Mouse (Mus musculus) neural tube, postnatal 0 days (tissue): ENCODE results near the gene Vars. TPM values are rescaled to one million over a fixed set of nuclear protein-coding genes. Genes with fewer than 3 reads are reported as not detected.

Source experiments
- polyA plus RNA-seq: library from polyadenylated mRNA; unstranded; fragments of >200 nt; fragmentation: Nextera tagmentation; extraction: Ambion mirVana; gene quantifications from 2 replicates; pipeline ENCODE4 v1.2.1, GENCODE M21; 2015

Gene Vars
- 38.5 and 45.0 TPM in 2 replicates for polyA plus RNA-seq

DNA sequence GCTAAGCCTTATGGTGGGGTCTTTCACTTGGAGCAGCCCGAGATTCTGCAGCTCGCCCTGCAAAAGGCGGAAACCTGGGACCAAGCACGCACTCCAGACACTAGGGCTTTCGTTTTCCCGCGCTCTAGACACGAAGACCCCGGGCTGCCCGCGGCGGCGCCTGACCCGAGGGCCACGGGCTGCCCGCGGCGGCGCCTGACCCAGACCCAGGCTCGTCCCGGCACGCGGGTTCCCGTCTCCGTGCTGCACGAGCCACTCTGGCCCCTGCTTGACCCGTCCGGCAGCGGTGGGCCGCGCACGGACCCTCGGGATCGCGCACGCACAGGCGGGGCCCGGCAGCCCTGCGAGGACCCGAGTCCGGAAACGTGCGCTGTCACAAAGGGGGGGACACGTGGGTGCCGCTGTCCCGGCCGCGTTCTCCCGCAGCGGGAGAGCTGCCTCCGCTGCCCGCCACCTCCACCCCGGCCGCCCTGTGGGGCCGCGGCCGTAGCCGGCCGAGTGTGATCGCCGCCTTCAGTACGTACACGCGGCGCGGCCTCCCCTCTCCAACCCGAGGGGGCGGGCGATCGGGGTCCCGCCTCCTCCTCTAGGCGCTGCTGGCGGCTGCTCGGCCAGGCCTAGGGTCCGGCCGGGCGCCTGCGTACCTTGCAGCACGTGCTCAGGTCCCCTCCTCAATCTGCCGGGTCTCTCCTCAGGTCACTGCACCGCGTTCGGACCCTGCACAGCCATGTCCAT lies at the start of gene Vars:
Vars (plus strand) TSS at position 271 of the 735 bp plus-strand sequence.

DNA sequence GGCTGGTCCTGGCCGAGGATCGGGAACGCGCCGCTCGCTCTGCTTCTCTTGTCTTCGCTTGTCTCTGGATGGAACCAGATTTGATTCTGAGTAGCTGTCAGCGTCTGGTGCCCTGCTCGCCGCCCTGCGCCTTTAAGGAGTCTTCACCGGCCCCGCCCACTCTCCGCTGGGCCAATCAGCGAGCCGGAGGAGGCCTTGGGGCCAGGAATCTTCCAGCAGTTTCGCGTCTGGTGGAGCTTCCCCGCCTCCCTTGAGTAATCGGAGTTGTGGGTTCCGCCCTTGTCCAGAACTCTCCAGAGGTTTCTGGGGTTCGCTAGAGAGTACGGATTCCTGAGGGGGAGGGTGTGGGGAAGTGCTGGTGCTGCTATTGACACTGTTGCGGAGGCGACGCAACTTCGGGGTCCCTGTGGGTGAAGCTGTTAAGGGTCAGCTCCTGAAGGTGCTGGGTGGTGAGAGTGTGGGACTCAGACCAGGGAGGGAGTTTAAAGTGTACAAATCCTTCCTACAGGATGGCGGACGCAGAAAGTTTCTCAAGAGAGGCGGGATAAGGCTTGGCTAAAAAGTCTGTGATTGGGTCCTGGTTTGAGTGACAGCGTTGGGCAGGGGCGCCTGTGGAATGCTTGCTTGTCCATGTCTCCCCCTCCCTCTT lies 41.5 kb upstream of the Vars start, which contains the start of gene Hspa1b:
Hspa1b (minus strand) TSS at position 109 of the 649 bp plus-strand sequence.

DNA sequence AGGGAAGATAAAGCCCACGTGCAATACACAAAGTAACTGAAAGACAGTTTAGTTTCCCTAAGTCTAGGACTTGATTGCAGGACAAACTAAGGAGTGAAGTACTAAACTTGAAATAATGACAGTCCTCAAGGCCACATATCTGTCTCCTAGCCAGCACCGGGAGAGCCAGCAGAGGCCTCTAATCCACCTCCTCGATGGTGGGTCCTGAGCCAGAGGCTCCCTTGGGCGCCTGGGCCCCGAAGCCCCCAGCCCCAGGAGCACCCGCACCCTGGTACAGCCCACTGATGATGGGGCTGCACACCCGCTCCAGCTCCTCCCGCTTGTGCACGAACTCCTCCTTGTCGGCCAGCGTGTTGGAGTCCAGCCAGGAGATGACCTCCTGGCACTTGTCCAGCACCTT lies 31.0 kb upstream of the Vars start, which contains the start of gene Gm20481:
Gm20481 (plus strand) TSS at position 91 of the 400 bp plus-strand sequence.

DNA sequence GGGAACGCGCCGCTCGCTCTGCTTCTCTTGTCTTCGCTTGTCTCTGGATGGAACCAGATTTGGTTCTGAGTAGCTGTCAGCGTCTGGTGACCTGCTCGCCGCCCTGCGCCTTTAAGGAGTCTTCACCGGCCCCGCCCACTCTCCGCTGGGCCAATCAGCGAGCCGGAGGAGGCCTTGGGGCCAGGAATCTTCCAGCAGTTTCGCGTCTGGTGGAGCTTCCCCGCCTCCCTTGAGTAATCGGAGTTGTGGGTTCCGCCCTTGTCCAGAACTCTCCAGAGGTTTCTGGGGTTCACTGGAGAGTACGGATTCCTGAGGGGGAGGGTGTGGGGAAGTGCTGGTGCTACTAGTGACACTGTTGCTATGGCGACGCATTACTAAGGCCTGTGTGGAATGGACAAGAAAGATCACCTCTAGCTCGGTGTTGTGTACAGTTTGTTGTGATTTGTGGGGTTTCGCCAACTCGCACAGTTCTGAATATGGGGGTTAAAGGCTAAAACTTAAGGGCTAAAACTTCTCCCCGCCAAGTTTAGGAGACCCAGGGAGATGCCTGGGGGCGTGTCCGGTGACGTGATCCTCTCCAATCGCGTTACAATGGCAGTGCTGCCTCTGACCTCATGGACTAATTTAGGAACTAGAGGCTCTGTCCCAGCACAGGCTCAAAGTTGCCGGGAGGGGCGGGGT lies 28.6 kb upstream of the Vars start, which contains the start of the genes Hspa1a and Hspa1l:
Hspa1a (minus strand) TSS at position 88 of the 681 bp plus-strand sequence.
Hspa1l (plus strand) TSS at position 635 of the 681 bp plus-strand sequence.

DNA sequence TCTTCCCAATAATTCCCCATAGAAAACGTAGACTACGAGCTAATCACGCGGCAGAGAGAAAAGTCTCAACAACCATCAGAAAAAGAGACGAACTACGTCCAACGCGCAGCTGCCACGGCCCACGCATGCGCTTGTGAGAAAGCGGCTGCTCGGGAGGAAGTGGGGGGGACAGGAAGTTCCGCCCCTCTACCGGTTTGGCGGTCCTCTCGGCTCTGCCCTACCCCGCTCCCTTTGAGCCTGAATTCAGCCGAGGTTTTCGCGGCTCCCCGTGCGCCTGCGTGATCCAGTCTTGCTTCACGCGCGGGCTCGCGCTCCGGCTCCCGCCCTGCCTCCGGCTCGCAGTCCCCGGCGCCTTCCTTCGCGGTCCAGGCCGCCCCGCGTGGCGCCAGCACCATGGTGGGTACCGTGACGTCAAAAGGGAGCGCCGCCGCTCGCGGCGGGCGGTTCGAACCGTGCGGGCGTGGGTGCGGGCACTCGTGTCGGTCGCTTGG lies 19.1 kb upstream of the Vars start, which contains the start of gene Lsm2:
Lsm2 (plus strand) TSS at position 173 of the 491 bp plus-strand sequence.

DNA sequence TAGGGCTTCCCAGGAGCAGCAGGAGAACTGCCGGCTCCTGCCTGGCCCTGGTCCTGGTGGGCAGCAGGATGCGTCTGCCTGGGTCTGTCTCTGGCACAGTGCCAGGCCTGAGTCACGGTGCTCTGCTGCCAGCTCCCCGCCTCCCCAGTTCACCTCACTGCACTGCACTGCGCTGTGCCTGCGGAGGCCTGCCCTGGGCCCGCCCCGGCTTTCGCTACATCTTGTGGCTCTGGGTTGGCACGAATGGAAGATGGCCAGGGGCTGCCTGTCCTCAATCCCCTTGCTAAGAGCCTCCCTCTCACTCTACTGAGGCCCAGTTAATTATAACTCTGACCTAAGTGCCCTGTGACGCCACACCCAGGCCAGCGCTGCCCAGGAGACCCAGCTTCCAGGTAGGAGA lies 15.6 kb downstream of the Vars start, which contains the start of gene Vwa7:
Vwa7 (plus strand) TSS at position 204 of the 400 bp plus-strand sequence.

DNA sequence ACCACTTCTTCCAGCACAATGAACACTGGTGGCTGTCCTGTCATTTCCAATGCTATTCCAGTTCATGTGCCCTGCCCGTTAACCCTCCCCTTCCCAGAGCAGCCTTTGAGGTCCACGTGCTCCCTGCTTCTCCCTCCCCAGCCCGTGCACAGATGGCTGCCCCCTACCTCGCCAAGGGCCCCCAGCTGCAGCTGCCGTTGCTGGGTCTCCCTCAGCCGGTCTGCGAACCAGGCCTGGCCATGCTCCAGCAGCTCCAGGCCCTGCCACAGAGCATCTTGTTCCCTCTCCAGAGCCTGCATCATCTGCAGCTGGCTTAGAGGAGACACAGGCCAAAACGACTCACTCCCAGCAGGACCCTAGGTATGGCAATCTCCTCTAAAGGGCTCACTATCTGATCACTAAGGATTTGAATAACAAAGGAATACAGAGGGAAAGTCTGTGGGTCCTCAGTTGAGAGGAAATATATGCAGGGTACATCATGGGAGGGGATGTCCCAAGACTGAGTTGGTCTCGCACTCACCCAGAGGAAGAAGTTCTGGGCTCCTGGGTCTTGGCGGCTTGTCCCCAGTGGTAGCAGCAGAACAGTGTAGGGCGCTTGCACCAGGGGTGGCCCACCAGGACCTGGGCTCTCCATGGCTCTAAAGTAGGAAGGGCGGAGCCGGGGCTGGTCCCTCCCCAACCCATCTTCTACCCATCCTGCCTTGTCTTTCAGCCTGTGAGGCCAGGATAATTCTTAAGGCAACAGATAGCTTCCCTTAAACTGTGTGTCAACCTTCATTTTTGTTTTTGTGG lies 26.7 kb downstream of the Vars start, which contains the start of gene Sapcd1:
Sapcd1 (minus strand) TSS at position 740 of the 792 bp plus-strand sequence.

DNA sequence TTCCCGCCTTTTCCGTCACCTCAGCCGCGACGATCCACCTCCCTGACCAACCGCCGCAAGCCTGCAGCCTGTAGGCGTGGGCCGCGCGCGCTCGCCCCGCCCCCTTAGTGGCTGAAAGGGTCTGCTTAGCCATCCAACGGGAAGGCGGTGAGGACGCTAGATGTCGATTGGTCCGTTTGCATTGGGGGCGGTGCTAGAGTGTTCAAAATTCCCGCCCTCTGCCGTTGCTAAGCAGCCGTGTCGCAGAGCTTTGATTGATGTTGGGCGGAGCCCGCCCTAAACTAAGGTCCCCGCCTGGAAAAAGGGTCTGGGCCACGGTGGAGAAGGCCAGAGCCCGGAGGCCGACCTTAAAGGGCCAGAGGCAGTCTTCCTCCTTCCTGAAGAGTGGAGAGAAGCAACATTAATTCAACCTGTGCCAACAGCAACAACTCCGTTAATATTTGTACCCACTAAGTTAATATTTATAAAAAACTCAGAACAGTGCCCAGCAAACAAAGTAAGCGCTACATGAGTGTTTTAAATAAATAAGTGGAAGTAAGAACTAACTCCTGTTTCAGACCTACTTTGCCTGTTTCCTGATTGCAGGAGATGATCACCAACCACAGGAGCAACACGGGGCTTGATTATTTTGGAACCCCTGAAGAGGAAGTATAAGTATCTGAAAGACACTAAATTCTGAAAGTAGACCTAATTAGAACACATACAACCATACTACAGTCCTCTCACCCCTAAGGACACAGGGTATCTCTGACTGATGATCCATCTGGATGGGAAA lies 46.1 kb downstream of the Vars start, which contains the start of gene Msh5:
Msh5 (minus strand) TSS at position 65 of the 775 bp plus-strand sequence.

DNA sequence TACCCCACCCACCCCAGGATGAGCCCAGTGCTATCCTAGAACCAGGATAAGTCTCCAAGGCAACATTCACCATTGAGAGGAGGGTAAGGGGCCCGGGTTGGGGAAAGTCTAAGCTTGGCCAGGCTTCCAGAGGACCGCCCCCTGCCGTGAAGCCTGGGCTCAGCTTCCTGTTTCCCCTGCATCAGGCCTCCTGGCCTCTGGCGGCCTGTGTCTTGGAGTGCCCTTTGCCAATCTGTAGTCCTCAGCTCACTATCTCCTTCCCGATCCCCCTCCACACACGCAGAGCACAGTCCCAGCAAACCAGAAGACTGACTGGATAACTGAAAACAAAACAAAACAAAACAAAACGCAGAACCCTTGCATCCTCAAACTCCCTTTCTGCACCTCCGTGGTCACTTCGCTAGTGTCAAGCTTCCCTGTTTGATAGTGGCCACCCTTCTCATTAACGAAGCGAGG lies 48.8 kb downstream of the Vars start, which contains the start of gene Clic1:
Clic1 (plus strand) TSS at position 406 of the 456 bp plus-strand sequence.

DNA sequence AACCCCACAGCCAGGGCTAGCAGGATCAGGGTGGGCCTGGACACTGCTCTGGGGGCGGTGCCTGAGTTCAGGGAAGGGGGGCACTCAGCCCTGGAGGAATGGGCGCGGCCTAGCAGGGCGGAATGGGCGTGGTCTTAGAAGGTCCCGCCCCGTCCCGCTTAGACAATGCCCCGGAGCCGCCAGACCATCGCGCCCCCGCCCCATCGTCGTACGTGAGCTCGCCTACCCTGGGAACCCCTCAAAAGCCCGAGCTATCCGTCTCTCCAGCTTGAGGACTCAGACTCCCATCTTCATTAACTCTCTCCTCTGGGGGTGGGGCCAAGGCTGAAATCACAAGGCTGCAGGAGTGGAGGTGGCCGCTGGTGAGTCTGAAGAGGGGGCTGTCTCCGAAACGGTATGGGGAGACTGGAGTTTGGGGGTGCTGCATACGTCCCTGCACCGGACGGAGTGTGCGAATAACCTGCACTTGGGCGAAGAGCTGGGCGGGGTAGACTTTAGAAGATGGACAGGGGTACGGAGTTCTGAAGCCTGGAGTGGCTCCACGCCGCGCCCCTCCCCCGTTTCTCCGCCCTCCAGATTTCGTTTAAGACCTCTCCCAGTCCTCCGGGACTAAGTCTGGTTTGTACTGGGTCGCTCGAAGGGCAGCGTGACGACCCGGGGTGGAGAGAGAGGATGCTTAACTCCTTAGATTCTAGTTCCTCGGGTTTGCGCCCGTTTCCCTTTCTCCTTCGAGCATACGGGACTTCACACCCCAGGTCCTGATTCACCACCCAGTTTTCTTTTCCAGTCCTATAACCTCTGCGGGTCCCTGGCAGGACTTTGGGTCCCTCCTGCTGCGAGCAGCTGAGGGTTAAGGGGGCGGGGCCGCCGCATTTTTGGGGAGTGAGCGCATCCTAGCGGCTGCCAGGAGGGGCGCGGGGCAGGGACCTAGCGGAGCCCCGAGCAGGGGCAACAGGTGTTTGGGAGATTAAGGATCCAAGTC lies 58.4 kb downstream of the Vars start, which contains the start of gene Ddah2:
Ddah2 (plus strand) TSS at position 125 of the 982 bp plus-strand sequence.

DNA sequence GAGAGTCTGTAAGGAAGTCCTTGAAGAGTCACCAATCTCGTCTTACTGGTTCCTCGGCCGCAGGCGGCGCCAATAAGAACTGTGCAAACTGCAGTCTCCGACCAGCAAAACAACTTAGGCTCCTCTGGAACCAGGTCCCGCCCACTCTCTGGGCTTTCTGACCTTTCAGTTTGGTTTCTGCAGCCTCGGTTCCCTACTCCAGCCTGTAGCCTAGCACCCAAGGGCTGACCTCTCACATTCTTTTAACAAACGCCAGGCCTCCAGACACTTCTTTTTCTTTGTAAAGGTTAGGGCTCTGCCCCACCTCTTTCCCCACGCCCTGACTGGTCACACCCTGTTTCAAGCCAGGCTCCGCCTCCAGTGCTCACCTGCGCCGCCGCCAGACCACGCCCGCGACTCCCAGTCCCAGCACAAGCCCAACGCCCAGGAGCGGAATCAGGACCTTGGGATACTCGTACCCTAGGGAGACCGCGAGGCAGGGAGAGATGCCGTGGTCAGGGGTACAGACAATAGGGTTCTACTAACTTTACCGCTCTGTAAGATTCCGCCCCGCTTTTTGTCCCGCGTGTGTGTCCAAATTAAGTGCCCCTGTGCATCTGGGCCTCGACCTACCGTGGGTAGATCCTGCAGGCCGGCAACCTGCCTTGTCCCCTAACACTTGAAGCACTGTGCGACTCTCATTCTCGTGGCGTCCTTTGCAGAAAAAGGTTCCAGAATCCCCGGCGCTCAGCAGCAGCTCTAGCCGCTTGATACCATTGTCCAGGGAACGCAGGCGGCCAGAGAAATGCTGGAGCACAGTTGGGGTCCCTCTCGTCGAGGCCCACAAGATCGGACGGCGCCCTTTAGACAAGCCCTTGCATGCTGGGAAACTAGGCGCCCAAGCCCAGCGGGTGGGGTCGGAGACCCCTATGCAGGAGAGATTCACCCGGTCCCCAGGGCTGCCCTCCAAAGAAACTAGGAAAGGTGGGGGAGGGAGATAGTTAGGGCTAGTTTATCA lies 64.5 kb downstream of the Vars start, which contains the start of gene Ly6g6c:
Ly6g6c (plus strand) TSS at position 438 of the 997 bp plus-strand sequence.

Other genes starting within 250 kb of the Vars start
- not detected in 2 replicates for gene Cyp21a1, start 196.4 kb upstream of the Vars start, polyA plus RNA-seq
- 39.4 and 46.3 TPM in 2 replicates for gene Stk19, start 164.0 kb upstream of the Vars start, polyA plus RNA-seq
- gene Dxo, start 164.0 kb upstream of the Vars start, polyA plus RNA-seq, result 40.6 and 50.7 TPM in 2 replicates
- 39.3 and 47.4 TPM in 2 replicates for gene Skiv2l, start 150.8 kb upstream of the Vars start, polyA plus RNA-seq
- gene Nelfe, start 150.6 kb upstream of the Vars start, polyA plus RNA-seq, result 57.6 and 63.6 TPM in 2 replicates
- gene Cfb, start 138.5 kb upstream of the Vars start, polyA plus RNA-seq, result 1.4 and 1.6 TPM in 2 replicates
- 6.0 and 6.9 TPM in 2 replicates for gene Zbtb12, start 121.5 kb upstream of the Vars start, polyA plus RNA-seq
- not detected in 2 replicates for gene Gm20547, start 118.9 kb upstream of the Vars start, polyA plus RNA-seq
- gene C2, start 102.7 kb upstream of the Vars start, polyA plus RNA-seq, result 4.2 and 4.8 TPM in 2 replicates
- gene Ehmt2, start 102.5 kb upstream of the Vars start, polyA plus RNA-seq, result 59.7 and 73.8 TPM in 2 replicates
- 0.10 TPM in 1 of 2 replicates, not detected in the other for gene Slc44a4, start 86.5 kb upstream of the Vars start, polyA plus RNA-seq
- 40.7 and 44.0 TPM in 2 replicates for gene Neu1, start 69.7 kb upstream of the Vars start, polyA plus RNA-seq
- gene Hspa1b, start 41.7 kb upstream of the Vars start, polyA plus RNA-seq, result 0.79 and 1.4 TPM in 2 replicates
- gene Gm20481, start 31.1 kb upstream of the Vars start, polyA plus RNA-seq, result not detected in 2 replicates
- gene Hspa1a, start 28.8 kb upstream of the Vars start, polyA plus RNA-seq, result 13.8 and 15.5 TPM in 2 replicates
- 0.58 and 0.76 TPM in 2 replicates for gene Hspa1l, start 28.3 kb upstream of the Vars start, polyA plus RNA-seq
- gene Lsm2, start 19.1 kb upstream of the Vars start, polyA plus RNA-seq, result 88.6 and 94.3 TPM in 2 replicates
- gene Vwa7, start 15.6 kb downstream of the Vars start, polyA plus RNA-seq, result 0.25 and 0.59 TPM in 2 replicates
- gene Sapcd1, start 27.0 kb downstream of the Vars start, polyA plus RNA-seq, result 3.2 and 4.4 TPM in 2 replicates
- gene Msh5, start 45.8 kb downstream of the Vars start, polyA plus RNA-seq, result 1.6 and 2.0 TPM in 2 replicates
- gene Clic1, start 49.0 kb downstream of the Vars start, polyA plus RNA-seq, result 72.4 and 75.0 TPM in 2 replicates
- 173 and 187 TPM in 2 replicates for gene Ddah2, start 58.0 kb downstream of the Vars start, polyA plus RNA-seq
- not detected in 2 replicates for gene Ly6g6c, start 64.4 kb downstream of the Vars start, polyA plus RNA-seq
- gene Mpig6b, start 65.2 kb downstream of the Vars start, polyA plus RNA-seq, result 0.19 and 0.22 TPM in 2 replicates
- gene Ly6g6e, start 75.9 kb downstream of the Vars start, polyA plus RNA-seq, result 0.52 and 1.2 TPM in 2 replicates
- gene Ly6g6d, start 77.1 kb downstream of the Vars start, polyA plus RNA-seq, result 0.81 and 1.9 TPM in 2 replicates
- gene Ly6g6f, start 84.6 kb downstream of the Vars start, polyA plus RNA-seq, result 0.31 TPM in 1 of 2 replicates, not detected in the other
- gene Abhd16a, start 88.3 kb downstream of the Vars start, polyA plus RNA-seq, result 114 and 120 TPM in 2 replicates
- gene Ly6g5c, start 107.3 kb downstream of the Vars start, polyA plus RNA-seq, result not detected in 2 replicates
- gene Ly6g5b, start 114.4 kb downstream of the Vars start, polyA plus RNA-seq, result 0.48 and 0.59 TPM in 2 replicates
- 15.3 and 17.2 TPM in 2 replicates for gene Gpank1, start 120.5 kb downstream of the Vars start, polyA plus RNA-seq
- 377 and 395 TPM in 2 replicates for gene Csnk2b, start 121.1 kb downstream of the Vars start, polyA plus RNA-seq
- 9.6 and 11.8 TPM in 2 replicates for gene D17H6S53E, start 125.4 kb downstream of the Vars start, polyA plus RNA-seq
- 0.21 TPM in 1 of 2 replicates, not detected in the other for gene Apom, start 131.1 kb downstream of the Vars start, polyA plus RNA-seq
- 51.1 and 58.5 TPM in 2 replicates for gene Bag6, start 134.2 kb downstream of the Vars start, polyA plus RNA-seq
- gene Prrc2a, start 163.9 kb downstream of the Vars start, polyA plus RNA-seq, result 109 and 138 TPM in 2 replicates
- 15.4 and 15.5 TPM in 2 replicates for gene Aif1, start 175.1 kb downstream of the Vars start, polyA plus RNA-seq
- 10.1 and 10.9 TPM in 2 replicates for gene Lst1, start 187.5 kb downstream of the Vars start, polyA plus RNA-seq
- 1.4 and 1.6 TPM in 2 replicates for gene Ltb, start 193.5 kb downstream of the Vars start, polyA plus RNA-seq
- gene Tnf, start 201.0 kb downstream of the Vars start, polyA plus RNA-seq, result 0.12 TPM in 1 of 2 replicates, not detected in the other
- 0.71 and 1.0 TPM in 2 replicates for gene Lta, start 204.4 kb downstream of the Vars start, polyA plus RNA-seq
- 0.46 and 0.48 TPM in 2 replicates for gene Gm16181, start 219.8 kb downstream of the Vars start, polyA plus RNA-seq
- gene Atp6v1g2, start 232.7 kb downstream of the Vars start, polyA plus RNA-seq, result 210 and 227 TPM in 2 replicates
- gene Nfkbil1, start 234.8 kb downstream of the Vars start, polyA plus RNA-seq, result 12.5 and 13.2 TPM in 2 replicates
- gene Ddx39b, start 240.8 kb downstream of the Vars start, polyA plus RNA-seq, result 251 and 271 TPM in 2 replicates